Mouse (Mus musculus): ENCODE data around the gene Zscan4b. TPM values are rescaled to one million over a fixed set of nuclear protein-coding genes. Genes with fewer than 3 reads are reported as not detected.
"Not testable (repeated sequence)": the region's sequence is repeated elsewhere in the genome, so short reads cannot be mapped to it uniquely, and the experiment has no call there.

Zscan4b gene
- not detected in 2 replicates for polyA plus RNA-seq (2016; fragmentation: Nextera tagmentation; extraction: Ambion mirVana)

DNA sequence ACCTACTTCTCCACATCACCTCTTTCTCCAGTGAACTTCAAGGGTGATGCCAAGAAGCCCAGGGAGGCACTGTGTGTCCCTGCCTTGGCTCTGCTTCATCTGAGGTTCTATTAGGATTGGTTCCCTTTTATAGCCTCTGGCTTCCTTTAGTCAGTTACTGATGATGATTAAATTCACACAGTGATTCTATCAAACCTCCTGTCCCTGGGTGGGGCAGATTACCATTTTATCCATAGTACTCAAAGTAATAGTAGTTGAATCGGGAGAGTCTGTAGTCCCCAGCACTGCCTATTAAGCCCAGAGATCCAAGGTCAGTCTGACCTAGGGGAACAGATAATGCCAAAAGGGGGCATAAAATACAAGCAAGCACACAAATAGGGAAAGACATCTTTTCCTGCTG lies at the start of gene Zscan4b:
Gene Zscan4b, minus strand, starts transcription at position 101 of the 400 bp plus-strand sequence.
- not testable (repeated sequence) for H3K27ac ChIP-seq; H3K4me1 ChIP-seq; ATAC-seq (ENCODE audit: insufficient number of reproducible peaks, insufficient read depth, low FRiP score, low TSS enrichment); H3K36me3 ChIP-seq; H3K9me3 ChIP-seq; H3K27me3 ChIP-seq; H3K4me3 ChIP-seq; H3K9ac ChIP-seq; H3K4me2 ChIP-seq (replicated peaks)
- 100% methylated on average over 1 of the region's 1 CpGs for WGBS

Other genes starting within 250 kb of the Zscan4b start
- not detected in 2 replicates for gene Nlrp4b, start 217.3 kb downstream of the Zscan4b start, polyA plus RNA-seq (2016; fragmentation: Nextera tagmentation; extraction: Ambion mirVana)
- gene Vmn1r71, start 150.7 kb downstream of the Zscan4b start, polyA plus RNA-seq (2016; fragmentation: Nextera tagmentation; extraction: Ambion mirVana) = not detected in 2 replicates
- not detected in 2 replicates for gene Zscan4c, start 100.7 kb upstream of the Zscan4b start, polyA plus RNA-seq (2016; fragmentation: Nextera tagmentation; extraction: Ambion mirVana)
- gene Zscan4-ps1, start 164.6 kb upstream of the Zscan4b start, polyA plus RNA-seq (2016; fragmentation: Nextera tagmentation; extraction: Ambion mirVana) = not detected in 2 replicates

Data from embryonic facial prominence, embryonic 12.5 days (tissue).